Mouse (Mus musculus) left cerebral cortex, postnatal 10 days (tissue): Measurements from ENCODE around the gene 1810065E05Rik. TPM values are rescaled to one million over a fixed set of nuclear protein-coding genes. Genes with fewer than 3 reads are reported as not detected.

ENCODE experiments used
- DNase-seq, 2 experiments: peaks; one replicate each; pipeline ENCODE4 v3.0.0; 2021 to 2022; ENCODE audit warnings: low spot score in 2 of 2, mixed read lengths in 1 of 2; ENCODE audit errors: extremely low spot score in 1 of 2
- intact Hi-C: fragments of 180-260 bp; cut with DNase I; formaldehyde crosslinking; loops from one replicate; pipeline ENCODE4 v1.15.1; 2025
- total RNA-seq, 2 experiments: library from RNA; stranded (reverse); gene quantifications; 2 replicates each; pipeline ENCODE4 v1.2.3; 2021

Gene 1810065E05Rik
- not detected for total RNA-seq

GRCm38 (mm10) chr11:58420815-58421214 is at the start of gene 1810065E05Rik:
Gene 1810065E05Rik (plus strand): TSS chr11:58421111.
- no peak for DNase-seq
- intact Hi-C loops = no loop called here

- DNase-seq = no peak
These were observed 43.6 kb upstream of the 1810065E05Rik start for GRCm38 (mm10) chr11:58377273-58377672.

GRCm38 (mm10) chr11:58377686-58378085 is 43.2 kb upstream of the 1810065E05Rik start:
- intact Hi-C loops = no loop called here
- DNase-seq = no peak

More at GRCm38 (mm10) chr11:58377273-58377672, 43.6 kb upstream of the 1810065E05Rik start:
- intact Hi-C loops = no loop called here

- intact Hi-C loops = no loop called here
- DNase-seq = no peak
These were observed 42.1 kb upstream of the 1810065E05Rik start, which contains the start of gene Lypd8 for GRCm38 (mm10) chr11:58378763-58379278. Gene Lypd8 (plus strand): TSS chr11:58379043.

- intact Hi-C loops = no loop called here
- no peak for DNase-seq
These were observed 41.4 kb upstream of the 1810065E05Rik start for GRCm38 (mm10) chr11:58379516-58379915.

GRCm38 (mm10) chr11:58382471-58382870 is 38.4 kb upstream of the 1810065E05Rik start:
- DNase-seq = no peak
- intact Hi-C loops = no loop called here

- intact Hi-C loops = loop anchor here (5.0 kb wide), 2 partner anchors 92 to 237 kb away; partner anchors contain the start of gene Olfr332
- no peak for DNase-seq
These were observed 20.8 kb upstream of the 1810065E05Rik start for GRCm38 (mm10) chr11:58399985-58400645.

- intact Hi-C loops = loop anchor here (5.0 kb wide), 2 partner anchors 92 to 237 kb away; partner anchors contain the start of gene Olfr332
- no peak for DNase-seq
These were observed 20.3 kb upstream of the 1810065E05Rik start for GRCm38 (mm10) chr11:58400655-58401054.

GRCm38 (mm10) chr11:58408066-58408465 is 12.8 kb upstream of the 1810065E05Rik start:
- intact Hi-C loops = no loop called here
- DNase-seq = no peak

GRCm38 (mm10) chr11:58418336-58418735 is 2.6 kb upstream of the 1810065E05Rik start:
- intact Hi-C loops = no loop called here
- no peak for DNase-seq

- DNase-seq = no peak
These were observed 11.3 kb downstream of the 1810065E05Rik start, which contains the start of gene Gm12253 for GRCm38 (mm10) chr11:58432259-58432658. Gene Gm12253 (plus strand): TSS chr11:58432559.

GRCm38 (mm10) chr11:58437866-58438265 is 17.0 kb downstream of the 1810065E05Rik start:
- intact Hi-C loops = no loop called here
- no peak for DNase-seq

More at GRCm38 (mm10) chr11:58432259-58432658, 11.3 kb downstream of the 1810065E05Rik start, which contains the start of gene Gm12253:
- intact Hi-C loops = no loop called here

- DNase-seq = no peak
- intact Hi-C loops = no loop called here
These were observed 31.8 kb downstream of the 1810065E05Rik start, which contains the start of gene Lypd9 for GRCm38 (mm10) chr11:58452759-58453158. Gene Lypd9 (minus strand): TSS chr11:58452923.

- intact Hi-C loops = no loop called here
- no peak for DNase-seq
These were observed 32.7 kb downstream of the 1810065E05Rik start for GRCm38 (mm10) chr11:58453592-58453991.

- intact Hi-C loops = no loop called here
- DNase-seq = no peak
These were observed 41.3 kb downstream of the 1810065E05Rik start, which contains the start of gene Olfr30 for GRCm38 (mm10) chr11:58462170-58462569. Gene Olfr30 (minus strand): TSS chr11:58462270.

Other genes with a start within 250 kb of the 1810065E05Rik start
- gene Mrpl22, start 249.4 kb upstream of the 1810065E05Rik start, total RNA-seq = 10 to 100 TPM; 31.0 to 38.0 TPM
- gene Igtp, start 221.6 kb upstream of the 1810065E05Rik start, total RNA-seq = 1 to 10 TPM; 1.1 to 1.9 TPM
- 1 to 10 TPM; 1.2 to 1.5 TPM for gene Irgm2, start 221.5 kb upstream of the 1810065E05Rik start, total RNA-seq
- gene 4930438A08Rik, start 146.3 kb upstream of the 1810065E05Rik start, total RNA-seq = not detected
- 10 to 100 TPM; 19.2 to 21.4 TPM for gene Zfp692, start 114.0 kb upstream of the 1810065E05Rik start, total RNA-seq
- 10 to 100 TPM; 47.7 to 50.4 TPM for gene Zfp672, start 90.8 kb upstream of the 1810065E05Rik start, total RNA-seq
- 10 to 100 TPM; 55.5 to 60.8 TPM for gene Sh3bp5l, start 90.4 kb upstream of the 1810065E05Rik start, total RNA-seq
- gene Lypd8, start 42.1 kb upstream of the 1810065E05Rik start, total RNA-seq = not detected
- gene Gm12253, start 11.4 kb downstream of the 1810065E05Rik start, total RNA-seq = not detected
- gene Lypd9, start 31.8 kb downstream of the 1810065E05Rik start, total RNA-seq = not detected
- not detected for gene Olfr30, start 41.2 kb downstream of the 1810065E05Rik start, total RNA-seq
- not detected for gene Olfr332, start 71.4 kb downstream of the 1810065E05Rik start, total RNA-seq
- not detected for gene Olfr331, start 81.5 kb downstream of the 1810065E05Rik start, total RNA-seq
- gene Olfr330, start 113.7 kb downstream of the 1810065E05Rik start, total RNA-seq = not detected
- gene Olfr329-ps, start 125.3 kb downstream of the 1810065E05Rik start, total RNA-seq = not detected
- gene Olfr328, start 134.5 kb downstream of the 1810065E05Rik start, total RNA-seq = under 1 TPM in 1 of 2 experiments, not detected in 1; 0.11 TPM
- not detected for gene Olfr224, start 149.4 kb downstream of the 1810065E05Rik start, total RNA-seq
- not detected for gene Olfr325, start 156.6 kb downstream of the 1810065E05Rik start, total RNA-seq
- not detected for gene Olfr324, start 174.0 kb downstream of the 1810065E05Rik start, total RNA-seq
- gene 2210407C18Rik, start 195.0 kb downstream of the 1810065E05Rik start, total RNA-seq = not detected
- gene Olfr323, start 209.4 kb downstream of the 1810065E05Rik start, total RNA-seq = not detected
- gene Trim58, start 219.4 kb downstream of the 1810065E05Rik start, total RNA-seq = under 1 TPM in 1 of 2 experiments, not detected in 1; 0.20 TPM
- gene Olfr322, start 237.7 kb downstream of the 1810065E05Rik start, total RNA-seq = not detected